Mouse (Mus musculus): ENCODE measurements at regions not wholly inside any gene's neighbourhood (a gene's known extent, or its start where the extent isn't known, plus 50 kb on each side); places are given as distances from the start of the nearest gene placed in this dataset.

DNA sequence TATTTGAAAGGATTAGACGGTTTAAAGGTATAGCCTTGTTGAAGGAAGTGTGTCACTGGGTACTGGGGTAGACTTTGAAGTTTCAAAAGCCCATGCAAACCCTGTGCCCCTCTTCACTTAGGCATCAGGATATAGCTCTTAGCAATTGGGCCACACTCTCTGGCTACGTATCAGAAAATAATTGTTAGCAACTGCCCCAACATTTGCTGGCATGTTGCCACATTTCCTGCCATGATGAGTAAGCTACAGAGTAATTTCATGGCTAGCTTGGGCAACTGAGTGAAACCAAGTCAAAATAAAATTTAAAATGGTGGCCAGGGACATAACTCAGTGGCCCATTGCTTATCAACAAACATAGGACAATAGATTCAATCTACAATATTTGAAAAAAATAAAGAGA is 724.2 kb downstream of the Egfem1 start:
- no peak overlapping the region for H3K4me3 ChIP-seq (replicated peaks in 1 of 3; ENCODE audit: low read depth in 2 of 3, low read length in 2 of 3, poor library complexity in 1 of 3)
- dilution Hi-C loops (cut with MboI; ENCODE audit: extremely low pct_ligation_motif_present, extremely low pct_unique_long_range_greater_than_20kb, low sequenced_read_pairs) (no loop called here), in situ Hi-C loops (cut with MboI; ENCODE audit: low pct_ligation_motif_present, low pct_unique_long_range_greater_than_20kb, low sequenced_read_pairs) (no loop called here)
- H3K9me3 ChIP-seq (replicated peaks; ENCODE audit: low read length): no peaks in the 10 kb centered on the region
- H3K27me3 ChIP-seq (replicated peaks): no peaks in the 10 kb centered on the region
- no peaks in the 10 kb centered on the region for H3K4me1 ChIP-seq (ENCODE audit: control insufficient read depth in 1 of 2, insufficient read depth in 2 of 2)
- H3K4me2 ChIP-seq (ENCODE audit: insufficient read depth, low read depth, poor library complexity, severe bottlenecking): no peak overlapping the region
- no peak overlapping the region for H3K27ac ChIP-seq (ENCODE audit: insufficient read depth, low read depth)
- TF ChIP-seq ETS1 (conservative IDR thresholded peaks at IDR 0.05; ENCODE audit: low read depth, low read length): no peak
- no peak for TF ChIP-seq MEF2A (IDR thresholded peaks at IDR 0.05; ENCODE audit: borderline replicate concordance, low read depth, low read length)
- no peak for TF ChIP-seq TCF12 (IDR thresholded peaks at IDR 0.05; ENCODE audit: low read depth, low read length)
- TF ChIP-seq NRF1 (IDR thresholded peaks at IDR 0.05; ENCODE audit: low read depth, low read length): no peak
- TF ChIP-seq PAX5 (IDR thresholded peaks at IDR 0.05; ENCODE audit: low read length): no peak
- TF ChIP-seq USF1 (IDR thresholded peaks at IDR 0.05; ENCODE audit: low read depth, low read length): no peak
- TF ChIP-seq ZNF384 (IDR thresholded peaks at IDR 0.05; ENCODE audit: low read depth, low read length): no peak
- no peak for TF ChIP-seq ZKSCAN1 (IDR thresholded peaks at IDR 0.05; ENCODE audit: borderline replicate concordance, low read depth, low read length)
- no peak for TF ChIP-seq ZC3H11A (IDR thresholded peaks at IDR 0.05; ENCODE audit: low read depth, low read length)
- no peak for TF ChIP-seq BHLHE40 (IDR thresholded peaks at IDR 0.05; ENCODE audit: low read depth, low read length)
- no peak for TF ChIP-seq RAD21 (IDR thresholded peaks at IDR 0.05; ENCODE audit: low read depth, low read length)
- TF ChIP-seq E2F4 (IDR thresholded peaks at IDR 0.05; ENCODE audit: insufficient replicate concordance, low read depth, low read length): no peak
- no peak for TF ChIP-seq EP300 (IDR thresholded peaks at IDR 0.05; ENCODE audit: low read length)
- no peak for TF ChIP-seq POLR2AphosphoS2 (IDR thresholded peaks at IDR 0.05; ENCODE audit: low read depth, low read length)
- no peak for DNase-seq (ENCODE audit: extremely low read depth)
- H3K79me2 ChIP-seq (replicated peaks; ENCODE audit: control insufficient read depth, extremely low read depth, insufficient read depth, poor library complexity, severe bottlenecking): no peaks in the 10 kb centered on the region
- no peak overlapping the region for H3K9ac ChIP-seq (ENCODE audit: insufficient read depth, low read depth)
- no peaks in the 10 kb centered on the region for H3K36me3 ChIP-seq (replicated peaks in 1 of 2; ENCODE audit: control insufficient read depth in 1 of 2, insufficient read depth in 1 of 2, low read length in 1 of 2)

- Histone ChIP-seq H3K27me3 (replicated peaks) (no peaks in the 10 kb centered on the region), H3K4me3 (replicated peaks in 1 of 3; ENCODE audit: low read depth in 2 of 3, low read length in 2 of 3, poor library complexity in 1 of 3) (no peak overlapping the region), H3K36me3 (replicated peaks in 1 of 2; ENCODE audit: control insufficient read depth in 1 of 2, insufficient read depth in 1 of 2, low read length in 1 of 2) (no peaks in the 10 kb centered on the region), H3K27ac (ENCODE audit: insufficient read depth, low read depth) (no peak overlapping the region), H3K4me1 (ENCODE audit: control insufficient read depth in 1 of 2, insufficient read depth in 2 of 2) (no peaks in the 10 kb centered on the region), H3K4me2 (ENCODE audit: insufficient read depth, low read depth, poor library complexity, severe bottlenecking) (no peak overlapping the region), H3K79me2 (replicated peaks; ENCODE audit: control insufficient read depth, extremely low read depth, insufficient read depth, poor library complexity, severe bottlenecking) (no peaks in the 10 kb centered on the region), H3K9ac (ENCODE audit: insufficient read depth, low read depth) (no peak overlapping the region), H3K9me3 (replicated peaks; ENCODE audit: low read length) (no peaks in the 10 kb centered on the region)
- DNase-seq (ENCODE audit: extremely low read depth): no peak
- dilution Hi-C loops (cut with MboI; ENCODE audit: extremely low pct_ligation_motif_present, extremely low pct_unique_long_range_greater_than_20kb, low sequenced_read_pairs): no loop called here
- TF ChIP-seq SMC3 (IDR thresholded peaks at IDR 0.05; ENCODE audit: low read depth, low read length): no peak
- TF ChIP-seq BHLHE40 (IDR thresholded peaks at IDR 0.05; ENCODE audit: low read depth, low read length): no peak
- no peak for TF ChIP-seq E2F4 (IDR thresholded peaks at IDR 0.05; ENCODE audit: insufficient replicate concordance, low read depth, low read length)
- TF ChIP-seq JUN (IDR thresholded peaks at IDR 0.05; ENCODE audit: insufficient read depth, low read depth, low read length): no peak
- no peak for TF ChIP-seq MXI1 (IDR thresholded peaks at IDR 0.05; ENCODE audit: low read depth, low read length)
- TF ChIP-seq ZMIZ1 (IDR thresholded peaks at IDR 0.05; ENCODE audit: low read depth, low read length): no peak
- TF ChIP-seq JUND (conservative IDR thresholded peaks at IDR 0.05; ENCODE audit: low read depth, low read length): no peak
- no peak for TF ChIP-seq NRF1 (IDR thresholded peaks at IDR 0.05; ENCODE audit: low read depth, low read length)
- no peak for TF ChIP-seq MAX (IDR thresholded peaks at IDR 0.05; ENCODE audit: low read length)
- no peak for TF ChIP-seq NELFE (IDR thresholded peaks at IDR 0.05; ENCODE audit: low read depth, low read length)
- in situ Hi-C loops (cut with MboI; ENCODE audit: low pct_ligation_motif_present, low pct_unique_long_range_greater_than_20kb, low sequenced_read_pairs): no loop called here
These were observed 721.6 kb downstream of the Egfem1 start for GRCm38 (mm10) chr3:29803456-29803855.

Data from CH12.LX (cell line).